Mouse (Mus musculus) forebrain, embryonic 15.5 days (tissue): Measurements from ENCODE around the gene Gtf2h2. TPM values are rescaled to one million over a fixed set of nuclear protein-coding genes. Genes with fewer than 3 reads are reported as not detected.

Source experiments
- ATAC-seq: fragments of 200-750 bp; cut with Nextera tagmentation; replicated peaks from 2 replicates; pipeline ENCODE4 v1.8.0; 2017; ENCODE audit warnings: mild to moderate bottlenecking, moderate TSS enrichment, moderate library complexity
- H3K27ac ChIP-seq: fragments of 300-500 bp; sonication (generic); replicated peaks from 2 replicates; pipeline ENCODE4 v1.5.1; 2015; ENCODE audit warnings: mild to moderate bottlenecking, inconsistent platforms
- H3K27me3 ChIP-seq: fragments of 300-500 bp; sonication (generic); 2 replicates; pipeline ENCODE4 v1.6.1; 2015; ENCODE audit warnings: inconsistent platforms
- H3K36me3 ChIP-seq: fragments of 300-500 bp; sonication (generic); 2 replicates; pipeline ENCODE4 v1.6.1; 2015; ENCODE audit warnings: mild to moderate bottlenecking, inconsistent platforms
- H3K4me1 ChIP-seq: fragments of 300-500 bp; sonication (generic); 2 replicates; pipeline ENCODE4 v1.6.1; 2015; ENCODE audit warnings: inconsistent platforms
- H3K4me2 ChIP-seq: fragments of 300-500 bp; sonication (generic); replicated peaks from 2 replicates; pipeline ENCODE4 v1.6.1; 2015; ENCODE audit warnings: mild to moderate bottlenecking, inconsistent platforms
- H3K4me3 ChIP-seq: fragments of 300-500 bp; sonication (generic); 2 replicates; pipeline ENCODE4 v1.5.1; 2015; ENCODE audit warnings: mild to moderate bottlenecking, inconsistent platforms
- H3K9ac ChIP-seq: fragments of 300-500 bp; sonication (generic); replicated peaks from 2 replicates; pipeline ENCODE4 v1.6.1; 2015; ENCODE audit warnings: mild to moderate bottlenecking, inconsistent platforms
- H3K9me3 ChIP-seq: fragments of 300-500 bp; sonication (generic); 2 replicates; pipeline ENCODE4 v1.6.1; 2016; ENCODE audit warnings: inconsistent platforms
- WGBS: fragments of 180-500 bp; shearing (Covaris S2); methylation state at CpG from one replicate; pipeline ENCODE4 v1.1.7; 2015; ENCODE audit warnings: mixed read lengths; 5-methylcytosine and 5-hydroxymethylcytosine counted together
- polyA plus RNA-seq: library from polyadenylated mRNA; unstranded; fragments of >200 nt; fragmentation: Nextera tagmentation; extraction: Ambion mirVana; gene quantifications from 2 replicates; pipeline ENCODE4 v1.2.1, GENCODE M21; 2015

Gene Gtf2h2
- polyA plus RNA-seq: 69.6 and 70.8 TPM in 2 replicates

DNA sequence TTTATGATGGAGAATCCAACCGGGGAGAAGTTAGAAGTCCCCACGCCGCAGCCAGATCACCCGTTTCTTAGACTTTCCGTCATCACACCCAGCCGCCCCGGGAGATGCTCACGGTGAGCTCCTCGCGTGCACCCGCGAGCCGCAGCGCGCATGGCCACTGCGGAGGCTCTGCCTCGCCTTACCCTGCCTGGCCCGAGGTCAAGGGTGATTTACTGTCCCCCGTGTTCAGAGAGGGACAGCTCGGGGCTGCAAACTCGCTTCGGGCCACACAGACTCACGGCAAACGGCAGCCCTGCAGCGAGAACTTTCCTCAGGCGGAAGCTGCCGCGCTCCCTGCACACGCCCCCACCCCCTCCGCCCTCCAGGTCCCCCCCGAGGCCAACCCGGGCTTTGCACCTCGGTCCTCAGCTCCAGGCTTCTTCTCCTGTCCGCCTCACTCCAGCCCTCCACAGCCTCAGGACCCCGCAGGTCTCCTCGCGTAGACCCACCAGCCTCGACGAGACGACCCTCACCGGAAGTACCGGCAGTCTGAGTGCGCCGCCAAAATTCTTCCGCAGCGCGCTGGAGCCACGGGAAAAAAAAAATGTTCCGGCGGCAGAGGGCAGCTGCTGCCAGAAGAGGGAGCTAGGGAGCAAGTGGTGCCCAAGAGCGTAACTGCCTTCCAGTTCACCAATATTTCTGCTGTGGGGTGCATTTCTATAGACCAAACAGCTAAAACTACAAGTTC, at the start of gene Gtf2h2:
Gene Gtf2h2, minus strand, starts transcription at position 519 of the 727 bp plus-strand sequence.
- ATAC-seq: peak; percentile 91
- peaks cover 14% of the 10 kb centered on the region for H3K4me1 ChIP-seq
- peak within 1 kb of the TSS; percentile 57 for H3K4me2 ChIP-seq
- H3K36me3 ChIP-seq: peaks cover 22% of the 10 kb centered on the region
- H3K9ac ChIP-seq: peak within 1 kb of the TSS; percentile 91
- peak within 1 kb of the TSS; percentile 98 for H3K4me3 ChIP-seq
- WGBS: under 1% methylated on average over 51 of the region's 51 CpGs
- H3K27ac ChIP-seq: peak within 1 kb of the TSS; percentile 87
- H3K27me3 ChIP-seq: no peaks in the 10 kb centered on the region
- no peaks in the 10 kb centered on the region for H3K9me3 ChIP-seq

DNA sequence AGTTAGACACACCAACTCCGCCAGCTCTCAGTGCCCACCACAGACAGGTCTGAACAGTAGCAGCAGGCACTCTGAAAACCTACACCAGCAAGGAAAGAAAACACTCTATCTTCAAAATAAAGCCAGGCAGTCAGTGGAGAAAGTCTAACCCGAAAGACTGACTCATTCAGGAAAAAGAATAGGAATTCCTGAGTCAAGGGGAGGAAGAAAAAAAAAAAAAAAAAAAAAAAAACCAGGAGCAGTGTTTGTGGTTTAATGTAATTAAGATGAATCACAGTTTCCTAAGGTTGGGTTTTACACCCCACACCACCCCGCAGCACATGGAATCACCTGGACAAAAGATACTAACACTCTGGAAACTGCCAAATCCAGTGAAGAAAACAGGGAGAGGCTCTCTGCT, 43.8 kb upstream of the Gtf2h2 start:
- no peak overlapping the region for H3K27ac ChIP-seq
- no peak overlapping the region for H3K9ac ChIP-seq
- 93% methylated on average over 3 of the region's 3 CpGs for WGBS
- no peaks in the 10 kb centered on the region for H3K27me3 ChIP-seq
- H3K9me3 ChIP-seq: no peaks in the 10 kb centered on the region
- no peak for ATAC-seq
- no peak overlapping the region for H3K4me3 ChIP-seq
- H3K4me1 ChIP-seq: no peaks in the 10 kb centered on the region
- H3K36me3 ChIP-seq: no peaks in the 10 kb centered on the region
- H3K4me2 ChIP-seq: no peak overlapping the region

DNA sequence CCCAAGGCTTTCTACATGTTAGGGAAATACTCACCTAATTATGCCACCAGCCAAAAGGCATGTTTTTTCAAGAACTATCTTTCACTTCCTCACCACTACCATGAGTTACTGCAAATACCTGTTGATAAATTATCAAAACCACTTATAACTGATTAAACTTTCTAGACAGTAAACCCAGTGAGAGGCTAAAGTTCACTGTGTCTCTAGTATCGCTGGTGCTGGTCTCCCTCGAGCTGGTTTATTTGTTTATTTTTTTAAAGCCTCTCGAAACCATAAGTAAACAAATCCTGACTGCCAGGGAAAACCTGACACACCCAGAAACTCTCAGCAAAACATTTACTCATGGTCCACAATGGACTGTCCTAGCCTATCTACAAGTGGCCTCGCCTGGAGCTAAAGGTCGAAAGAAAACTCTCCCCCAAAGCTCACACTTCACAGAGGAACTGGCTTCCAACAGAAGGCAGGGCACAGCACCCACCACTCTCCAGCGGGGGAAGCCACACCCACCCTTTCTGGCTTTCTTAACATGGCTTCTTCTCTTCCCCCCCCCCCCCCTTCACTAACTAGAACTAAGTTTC, 40.5 kb upstream of the Gtf2h2 start:
- Histone ChIP-seq H3K36me3 (no peaks in the 10 kb centered on the region), H3K9me3 (no peaks in the 10 kb centered on the region), H3K4me2 (no peak overlapping the region), H3K9ac (no peak overlapping the region), H3K4me1 (no peaks in the 10 kb centered on the region), H3K4me3 (no peak overlapping the region), H3K27ac (no peak overlapping the region), H3K27me3 (no peaks in the 10 kb centered on the region)
- 85% methylated on average over 6 of the region's 6 CpGs for WGBS
- ATAC-seq: no peak

DNA sequence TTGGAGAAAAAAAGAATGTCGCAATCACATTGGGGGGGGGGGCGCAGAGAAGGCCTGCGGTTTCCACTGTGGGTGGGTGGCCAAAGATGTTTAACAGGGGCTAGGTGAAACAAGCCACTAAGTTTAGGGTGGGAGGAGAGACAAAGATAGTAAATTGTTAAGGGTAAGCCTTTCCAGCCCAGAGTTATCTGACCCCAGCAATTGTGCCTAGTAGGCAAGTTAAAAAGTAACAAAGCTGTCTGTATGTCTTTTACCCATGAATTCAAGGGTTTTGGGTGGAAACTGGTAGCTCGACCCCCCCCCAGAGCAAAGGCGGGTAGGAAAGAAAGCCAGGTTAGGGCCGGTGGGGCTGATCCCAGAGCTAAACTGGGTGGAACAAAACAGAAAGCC, 34.3 kb upstream of the Gtf2h2 start:
- Histone ChIP-seq H3K27me3 (no peaks in the 10 kb centered on the region), H3K36me3 (no peaks in the 10 kb centered on the region)

DNA sequence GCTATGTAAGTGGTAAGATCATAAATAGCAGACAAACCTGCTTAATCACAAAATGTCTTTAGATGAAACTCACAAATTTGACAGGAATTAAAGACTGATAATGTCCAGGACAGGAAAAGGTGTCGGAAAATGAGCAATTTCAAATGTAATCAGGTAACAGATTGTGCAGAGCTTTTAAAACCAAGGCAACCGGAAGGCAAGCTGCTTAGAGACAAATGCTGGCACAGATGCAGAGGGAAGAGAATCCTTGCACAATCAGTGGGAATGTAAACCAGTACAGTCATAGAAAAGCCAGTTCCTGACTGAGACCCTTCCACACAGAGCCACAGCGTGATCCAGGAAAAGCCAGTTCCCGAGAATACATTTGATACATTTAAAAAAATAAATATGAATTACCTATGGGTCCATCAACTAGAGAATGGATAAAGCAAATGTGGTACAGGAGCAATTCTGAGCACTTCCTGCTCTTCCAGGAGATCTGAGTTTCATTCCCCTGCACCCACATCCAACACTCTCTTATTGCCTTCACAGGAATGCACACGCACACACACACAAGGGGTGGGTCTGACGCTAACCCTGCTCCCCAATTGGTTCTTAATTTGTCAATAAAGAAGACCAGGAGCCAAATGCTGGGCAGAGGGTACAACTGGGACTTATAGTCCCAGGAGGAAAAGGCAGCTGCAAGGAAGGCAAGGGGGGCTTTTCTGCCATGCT, 33.7 kb upstream of the Gtf2h2 start:
- H3K9ac ChIP-seq: no peak overlapping the region
- no peaks in the 10 kb centered on the region for H3K36me3 ChIP-seq
- H3K27me3 ChIP-seq: no peaks in the 10 kb centered on the region
- 68% methylated on average over 6 of the region's 6 CpGs for WGBS
- H3K4me1 ChIP-seq: 0 out of 2 replicates have a peak, but pooled peaks cover 6% of the 10 kb centered on the region
- no peak overlapping the region for H3K4me3 ChIP-seq
- ATAC-seq: 0 out of 2 replicates have a peak, but pooled peaks have one; percentile 57
- peak overlapping the region; percentile 66 for H3K27ac ChIP-seq
- no peaks in the 10 kb centered on the region for H3K9me3 ChIP-seq
- no peak overlapping the region for H3K4me2 ChIP-seq

More for the DNA sequence above, 34.3 kb upstream of the Gtf2h2 start:
- Histone ChIP-seq H3K27ac (no peak overlapping the region; the same call in 1 of the 2 replicates), H3K9me3 (no peaks in the 10 kb centered on the region), H3K4me3 (no peak overlapping the region), H3K9ac (no peak overlapping the region), H3K4me1 (0 out of 2 replicates have a peak, but pooled peaks cover 6% of the 10 kb centered on the region), H3K4me2 (no peak overlapping the region)
- 79% methylated on average over 6 of the region's 6 CpGs for WGBS
- no peak for ATAC-seq

DNA sequence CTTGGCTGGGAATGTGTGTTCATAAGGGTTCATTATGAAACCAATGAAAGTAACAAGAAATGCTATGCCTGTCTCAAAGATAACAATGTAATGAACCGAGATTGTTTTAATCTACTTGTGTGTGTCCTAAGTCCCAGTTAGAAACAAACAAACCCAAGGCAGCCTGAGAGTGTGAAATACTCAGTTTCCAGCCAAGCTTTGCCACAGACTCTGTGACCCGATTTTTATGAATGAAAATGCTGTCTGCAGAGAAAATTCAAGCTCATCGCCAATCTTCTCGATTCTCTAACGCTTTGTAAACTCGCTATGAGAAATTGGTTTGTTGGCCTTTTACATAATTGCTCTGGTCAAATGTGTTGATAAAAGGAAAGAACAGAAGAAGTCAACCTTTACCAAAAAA, 32.5 kb upstream of the Gtf2h2 start:
- no peak overlapping the region for H3K4me2 ChIP-seq
- 0 out of 2 replicates have a peak overlapping the region, but pooled peaks have one; percentile 7 for H3K27ac ChIP-seq
- 0 out of 2 replicates have a peak, but pooled peaks cover 6% of the 10 kb centered on the region for H3K4me1 ChIP-seq
- no peak overlapping the region for H3K4me3 ChIP-seq
- no peaks in the 10 kb centered on the region for H3K9me3 ChIP-seq
- WGBS: 86% methylated on average over 6 of the region's 6 CpGs
- no peaks in the 10 kb centered on the region for H3K36me3 ChIP-seq
- no peak overlapping the region for H3K9ac ChIP-seq
- no peaks in the 10 kb centered on the region for H3K27me3 ChIP-seq
- no peak for ATAC-seq

DNA sequence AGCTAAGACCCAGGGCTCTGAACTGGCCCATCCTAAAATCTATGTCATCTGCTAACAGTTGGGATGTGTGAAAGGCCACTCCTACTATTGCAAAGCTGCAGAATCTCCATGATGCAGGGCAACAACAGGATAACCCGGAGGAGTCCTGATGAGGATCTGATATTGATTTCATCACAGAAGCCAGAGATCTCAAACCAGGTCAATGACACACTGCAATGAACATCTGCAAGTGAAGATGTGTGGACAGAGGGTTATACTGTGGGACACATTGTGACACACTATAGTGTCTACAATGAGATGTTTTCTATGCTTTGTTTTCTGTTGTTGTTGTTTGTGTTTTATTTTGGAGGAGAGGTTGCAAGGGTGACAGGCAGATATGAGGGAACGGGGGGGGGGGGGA, 31.3 kb upstream of the Gtf2h2 start:
- Histone ChIP-seq H3K27me3 (no peaks in the 10 kb centered on the region), H3K4me3 (no peak overlapping the region), H3K36me3 (no peaks in the 10 kb centered on the region), H3K4me1 (0 out of 2 replicates have a peak, but pooled peaks cover 6% of the 10 kb centered on the region), H3K9me3 (no peaks in the 10 kb centered on the region), H3K4me2 (no peak overlapping the region), H3K27ac (no peak overlapping the region), H3K9ac (no peak overlapping the region)
- WGBS: 93% methylated on average over 2 of the region's 2 CpGs
- no peak for ATAC-seq

DNA sequence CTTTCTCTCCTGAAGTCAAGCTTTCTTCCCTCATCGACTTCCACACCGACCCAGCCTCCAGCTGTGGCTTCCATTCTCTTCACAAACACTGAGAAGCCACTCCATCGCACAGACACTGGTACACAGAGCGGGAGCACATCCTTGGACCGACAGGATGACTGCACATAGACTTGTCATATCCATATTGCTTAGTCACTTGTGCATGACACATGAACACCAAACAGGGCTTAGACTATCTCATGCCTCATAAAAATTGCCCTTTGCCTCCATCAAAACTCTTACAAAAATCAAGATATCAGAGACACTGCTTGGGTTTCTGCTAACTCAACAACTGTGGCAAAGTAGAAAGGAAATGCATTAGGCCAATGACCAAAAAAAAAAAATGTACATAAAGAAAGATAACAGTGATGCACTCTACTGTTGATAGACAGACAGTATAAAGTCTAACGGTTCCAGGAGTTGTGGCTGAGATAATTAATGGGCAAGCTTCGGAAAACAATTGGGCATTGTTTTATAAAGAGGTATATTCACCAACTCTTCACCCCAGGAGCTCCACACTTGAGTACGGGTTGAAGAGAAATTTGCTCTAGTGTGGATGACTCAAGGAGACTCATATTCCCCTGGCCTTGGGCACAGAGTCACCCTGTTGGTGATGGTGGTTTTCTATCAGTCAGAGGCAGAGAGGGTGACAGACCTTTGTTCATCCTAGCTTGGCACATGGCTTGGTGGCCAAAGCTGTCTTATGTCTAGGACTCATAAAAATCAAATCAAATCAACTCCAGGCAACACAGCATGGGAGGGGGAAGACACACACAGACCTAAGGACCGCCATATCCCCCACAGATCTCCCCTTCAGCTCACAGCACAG, 29.6 kb upstream of the Gtf2h2 start:
- 86% methylated on average over 9 of the region's 9 CpGs for WGBS
- H3K27ac ChIP-seq: no peak overlapping the region
- H3K9ac ChIP-seq: no peak overlapping the region
- H3K36me3 ChIP-seq: no peaks in the 10 kb centered on the region
- H3K27me3 ChIP-seq: no peaks in the 10 kb centered on the region
- H3K4me1 ChIP-seq: 0 out of 2 replicates have a peak, but pooled peaks cover 6% of the 10 kb centered on the region
- H3K4me2 ChIP-seq: no peak overlapping the region
- no peak for ATAC-seq
- H3K4me3 ChIP-seq: no peak overlapping the region
- no peaks in the 10 kb centered on the region for H3K9me3 ChIP-seq

DNA sequence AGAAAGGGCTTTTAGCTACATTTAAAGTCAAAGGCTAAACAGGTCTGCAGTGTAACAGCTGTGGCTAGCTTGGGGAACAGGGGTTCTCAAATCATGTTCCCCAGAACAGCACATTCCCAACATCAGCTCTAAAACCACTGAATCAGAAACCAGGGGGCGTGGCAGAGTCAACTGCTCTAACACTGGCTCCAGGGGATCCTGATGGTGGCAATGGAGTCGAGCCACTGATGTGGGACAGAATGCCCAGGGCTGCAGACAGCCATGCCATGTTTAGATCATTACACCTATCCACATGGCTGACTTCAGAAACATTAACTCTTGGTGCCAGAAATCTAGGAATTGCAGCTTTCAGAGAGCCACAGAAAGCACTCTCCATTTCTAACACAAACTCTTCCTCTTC, 26.8 kb upstream of the Gtf2h2 start:
- Histone ChIP-seq H3K4me1 (0 out of 2 replicates have a peak, but pooled peaks cover 3% of the 10 kb centered on the region), H3K4me3 (no peak overlapping the region), H3K9ac (no peak overlapping the region), H3K36me3 (no peaks in the 10 kb centered on the region), H3K27me3 (no peaks in the 10 kb centered on the region), H3K9me3 (no peaks in the 10 kb centered on the region), H3K27ac (no peak overlapping the region), H3K4me2 (no peak overlapping the region)
- 86% methylated on average over 2 of the region's 2 CpGs for WGBS
- ATAC-seq: no peak

DNA sequence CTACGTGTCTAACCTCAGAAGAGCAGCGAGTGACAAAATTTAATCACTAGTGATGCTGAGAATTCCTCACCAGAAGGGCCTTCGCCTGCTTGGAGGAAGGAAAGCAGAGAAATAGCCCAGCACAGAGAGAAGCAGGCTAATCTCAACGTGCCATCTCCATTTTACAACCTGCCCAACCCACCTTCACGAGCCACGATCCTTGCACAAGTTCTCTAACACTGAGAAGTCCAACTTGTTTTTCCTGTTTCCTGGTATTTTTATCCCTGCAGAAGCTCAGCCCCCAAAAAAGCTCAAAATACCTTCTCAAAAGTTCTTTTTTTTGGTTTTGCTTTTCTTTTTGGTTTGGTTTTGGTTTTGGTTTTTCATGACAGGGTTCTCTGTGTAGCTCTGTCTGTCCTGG, 25.8 kb upstream of the Gtf2h2 start:
- H3K27ac ChIP-seq: no peak overlapping the region

DNA sequence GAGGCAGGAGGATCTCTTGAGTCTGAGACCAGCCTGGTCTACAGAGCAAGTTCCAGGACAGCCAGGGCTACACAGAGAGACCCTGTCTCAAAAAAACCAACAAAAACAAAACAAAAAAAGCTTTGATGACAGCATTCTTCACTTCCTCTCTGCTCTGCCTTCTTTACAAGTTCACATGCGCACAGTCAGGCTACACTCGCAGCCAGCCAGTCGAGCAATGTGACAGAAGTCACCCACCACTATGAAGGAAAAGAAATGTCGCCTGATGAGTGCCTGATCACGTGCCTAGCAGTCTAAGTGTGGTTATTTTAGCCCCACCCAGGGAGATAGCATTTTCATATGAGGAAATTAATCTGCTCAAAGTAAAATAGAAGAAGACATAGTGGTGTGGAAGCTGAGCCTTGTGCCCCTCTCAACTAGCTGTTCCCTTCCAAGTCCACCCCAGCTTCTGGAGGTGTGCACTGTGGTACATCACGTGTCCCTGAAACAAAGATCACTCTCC, 25.3 kb upstream of the Gtf2h2 start:
- WGBS: 94% methylated on average over 6 of the region's 6 CpGs
- H3K4me2 ChIP-seq: no peak overlapping the region
- H3K9me3 ChIP-seq: no peaks in the 10 kb centered on the region
- no peak for ATAC-seq
- H3K36me3 ChIP-seq: no peaks in the 10 kb centered on the region
- H3K27ac ChIP-seq: no peak overlapping the region
- H3K4me1 ChIP-seq: 0 out of 2 replicates have a peak, but pooled peaks cover 3% of the 10 kb centered on the region
- no peak overlapping the region for H3K9ac ChIP-seq
- no peaks in the 10 kb centered on the region for H3K27me3 ChIP-seq
- no peak overlapping the region for H3K4me3 ChIP-seq

More for the DNA sequence above, 25.8 kb upstream of the Gtf2h2 start:
- 0 out of 2 replicates have a peak, but pooled peaks cover 3% of the 10 kb centered on the region for H3K4me1 ChIP-seq
- H3K4me3 ChIP-seq: no peak overlapping the region
- no peaks in the 10 kb centered on the region for H3K36me3 ChIP-seq
- no peaks in the 10 kb centered on the region for H3K9me3 ChIP-seq
- no peak for ATAC-seq
- no peaks in the 10 kb centered on the region for H3K27me3 ChIP-seq
- 92% methylated on average over 6 of the region's 6 CpGs for WGBS
- H3K4me2 ChIP-seq: no peak overlapping the region
- H3K9ac ChIP-seq: no peak overlapping the region
